Mouse (Mus musculus) thymus, postnatal 4 days (tissue): ENCODE measurements around the gene Cyp26a1.

Experiments used
- DNase-seq: peaks from one replicate; pipeline ENCODE4 v3.0.0; 2021

Gene Cyp26a1

DNA sequence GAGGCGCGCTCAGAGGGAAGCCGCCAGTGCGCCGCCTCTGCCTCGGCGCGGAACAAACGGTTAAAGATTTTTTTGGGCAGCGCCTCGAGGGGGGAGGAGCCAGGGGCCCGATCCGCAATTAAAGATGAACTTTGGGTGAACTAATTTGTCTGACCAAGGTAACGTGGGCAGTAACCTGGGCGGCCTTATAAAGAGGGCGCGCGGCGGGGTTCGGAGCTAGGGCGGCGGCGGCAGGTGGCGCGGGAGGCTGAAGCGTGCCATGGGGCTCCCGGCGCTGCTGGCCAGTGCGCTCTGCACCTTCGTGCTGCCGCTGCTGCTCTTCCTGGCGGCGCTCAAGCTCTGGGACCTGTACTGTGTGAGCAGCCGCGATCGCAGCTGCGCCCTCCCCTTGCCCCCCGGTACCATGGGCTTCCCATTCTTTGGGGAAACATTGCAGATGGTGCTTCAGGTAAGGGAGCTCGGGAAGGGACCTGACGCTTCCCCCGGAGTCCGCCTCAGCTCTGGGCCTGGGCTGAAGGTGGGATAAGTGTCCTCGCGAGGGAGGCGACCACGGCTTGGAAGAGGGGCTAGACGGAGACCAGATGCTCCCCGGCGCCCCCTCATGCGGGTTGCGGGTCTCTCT, at the start of gene Cyp26a1:
Gene Cyp26a1, plus strand, starts transcription at position 148 of the 622 bp plus-strand sequence.
- DNase-seq = peak; percentile 21

DNA sequence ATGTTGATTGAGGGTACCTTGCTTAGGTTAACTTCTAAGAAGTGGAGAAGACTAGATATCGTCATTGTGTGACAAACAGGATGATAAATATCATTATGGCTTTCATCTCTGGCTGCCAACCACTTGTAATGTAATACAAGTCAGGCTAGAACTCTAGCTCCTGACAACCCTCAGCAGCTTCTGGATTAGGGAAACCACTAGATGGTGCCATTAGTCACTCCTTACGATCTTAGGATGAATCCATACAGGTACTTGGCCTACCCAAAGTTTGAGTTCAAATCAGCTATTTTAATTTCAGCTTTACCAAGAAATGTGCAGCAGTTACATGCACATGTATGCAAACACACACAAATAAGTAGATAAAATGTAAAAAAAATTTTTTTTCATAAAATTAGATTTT, 49.6 kb upstream of the Cyp26a1 start:
- DNase-seq = no peak

DNA sequence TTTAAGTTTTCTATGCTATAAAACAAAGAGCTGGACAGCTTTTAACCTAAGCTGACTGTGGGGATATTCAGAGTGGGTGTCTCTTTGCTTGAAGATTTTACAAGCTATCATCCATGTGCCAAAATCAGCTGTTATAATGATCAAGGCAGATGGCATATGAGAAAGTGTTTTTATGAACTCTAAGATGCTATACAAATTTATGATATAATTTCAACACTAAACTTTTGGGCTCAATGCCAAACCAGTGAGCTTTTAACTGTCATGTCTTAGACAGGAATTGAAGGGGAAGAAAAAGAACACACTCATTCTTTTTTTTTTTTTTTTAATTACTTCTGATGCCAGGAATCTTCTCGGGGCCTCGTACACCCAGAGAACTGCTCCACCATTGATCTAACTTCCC, 47.1 kb upstream of the Cyp26a1 start:
- DNase-seq = no peak

DNA sequence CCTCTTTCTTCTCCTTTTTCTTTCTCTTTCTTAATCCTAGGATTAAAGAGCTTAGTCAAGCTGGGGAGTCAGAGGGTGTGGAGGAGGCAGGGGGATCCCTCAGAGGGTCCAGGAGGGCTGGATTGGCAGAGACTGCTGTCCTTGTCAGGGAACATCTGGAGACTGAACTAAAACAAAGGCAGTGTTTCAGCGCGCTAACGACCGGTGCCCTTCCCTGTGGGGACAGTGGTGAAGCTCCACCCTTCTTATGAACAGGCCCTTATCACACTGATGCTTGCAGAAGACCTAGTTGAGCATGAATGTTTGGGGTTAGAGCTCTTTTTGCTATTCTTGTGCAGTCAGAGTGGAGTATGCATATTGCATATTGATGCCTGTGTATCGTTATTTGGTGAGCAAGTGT, 43.6 kb upstream of the Cyp26a1 start:
- DNase-seq = no peak

DNA sequence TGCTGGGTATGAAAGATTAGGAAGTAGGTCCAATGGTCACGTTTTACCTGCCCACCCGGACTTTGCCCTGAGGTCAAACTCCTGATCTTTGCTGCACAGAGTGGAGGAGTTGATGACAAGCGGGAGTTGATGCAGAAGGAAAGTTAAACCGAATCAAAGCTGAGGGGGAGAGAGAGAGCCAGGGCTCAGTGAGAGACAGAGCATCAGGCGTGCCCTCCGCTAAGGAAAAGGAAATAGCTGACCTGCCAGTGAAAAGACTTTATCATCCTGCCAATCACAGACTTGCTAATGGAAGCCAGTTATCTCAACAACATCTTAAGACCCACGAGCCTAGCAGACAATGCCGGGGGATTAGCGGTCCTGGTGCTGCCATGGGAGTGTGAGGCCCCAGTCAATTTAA, 41.2 kb upstream of the Cyp26a1 start:
- DNase-seq = no peak

DNA sequence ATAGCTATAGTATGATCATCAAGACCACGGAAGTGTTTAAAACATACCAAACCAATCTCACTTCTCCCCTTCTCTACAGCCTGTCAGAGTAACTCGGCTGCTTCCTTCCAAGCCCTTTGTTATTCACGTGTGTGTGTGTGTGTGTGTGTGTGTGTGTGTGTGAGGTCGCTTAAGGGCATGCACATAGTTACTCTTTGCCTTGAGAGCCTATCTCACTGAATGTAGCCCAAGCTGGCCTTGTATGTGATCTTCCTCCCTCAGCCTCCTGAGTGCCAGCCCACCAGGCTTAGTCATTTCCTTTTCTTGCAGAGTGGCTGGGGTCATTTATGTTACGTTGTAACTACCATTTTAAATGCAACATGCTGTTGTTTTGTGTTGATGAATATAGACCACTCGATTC, 32.3 kb upstream of the Cyp26a1 start:
- DNase-seq = no peak

DNA sequence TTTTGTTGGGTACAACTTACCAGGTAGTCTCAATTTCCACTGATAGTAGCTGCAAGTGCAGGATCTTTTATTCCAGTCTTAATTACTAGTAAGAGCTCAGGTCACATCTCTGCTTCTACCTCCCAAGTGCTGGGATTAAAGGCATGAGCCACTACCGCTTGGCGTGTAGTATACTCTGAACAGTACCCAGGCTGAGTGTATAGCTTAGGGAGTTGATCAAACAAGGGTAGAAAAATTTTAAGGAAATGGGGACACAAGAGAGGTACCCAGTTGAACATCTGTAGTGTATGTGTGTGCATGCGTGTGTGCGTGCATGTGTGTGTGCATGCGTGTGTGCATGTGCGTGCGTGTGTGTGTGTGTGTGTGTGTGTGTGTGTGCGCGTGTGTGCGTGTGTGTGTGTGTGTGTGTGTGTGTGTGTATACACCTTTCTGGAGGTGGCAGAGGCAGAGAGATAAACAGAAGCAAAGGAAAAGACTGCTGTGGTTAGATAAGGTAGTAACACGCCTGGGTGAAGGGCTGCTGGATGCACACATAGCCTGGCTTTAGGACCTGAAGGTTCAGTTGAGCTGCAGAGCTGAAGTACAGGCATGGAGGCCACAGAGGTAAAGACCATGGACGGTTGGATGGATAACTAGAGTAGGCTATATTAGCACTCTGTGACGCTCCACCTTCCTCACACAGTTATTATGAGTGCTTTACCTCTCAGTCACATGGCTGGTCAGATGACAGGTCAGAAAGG, 29.6 kb upstream of the Cyp26a1 start:
- no peak for DNase-seq

DNA sequence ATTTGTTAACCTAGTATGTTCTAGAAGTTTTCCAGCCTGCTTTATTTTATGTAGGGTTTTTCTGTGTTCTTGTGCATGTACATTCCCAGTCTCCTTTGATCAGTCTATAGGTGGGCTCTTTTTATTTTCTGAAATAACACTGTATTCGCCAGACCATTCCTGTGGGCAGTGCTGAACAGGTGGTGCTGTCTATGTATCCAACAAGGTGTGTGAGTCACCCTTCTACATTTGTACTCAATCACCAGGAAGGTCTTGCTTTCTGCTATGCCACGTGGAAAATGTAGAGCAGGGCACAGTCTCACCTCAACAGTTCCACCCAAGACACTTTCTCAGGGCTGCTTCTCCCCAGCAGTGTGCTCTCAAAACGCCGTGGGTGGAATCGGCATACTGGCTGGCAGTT, 28.9 kb upstream of the Cyp26a1 start:
- no peak for DNase-seq

DNA sequence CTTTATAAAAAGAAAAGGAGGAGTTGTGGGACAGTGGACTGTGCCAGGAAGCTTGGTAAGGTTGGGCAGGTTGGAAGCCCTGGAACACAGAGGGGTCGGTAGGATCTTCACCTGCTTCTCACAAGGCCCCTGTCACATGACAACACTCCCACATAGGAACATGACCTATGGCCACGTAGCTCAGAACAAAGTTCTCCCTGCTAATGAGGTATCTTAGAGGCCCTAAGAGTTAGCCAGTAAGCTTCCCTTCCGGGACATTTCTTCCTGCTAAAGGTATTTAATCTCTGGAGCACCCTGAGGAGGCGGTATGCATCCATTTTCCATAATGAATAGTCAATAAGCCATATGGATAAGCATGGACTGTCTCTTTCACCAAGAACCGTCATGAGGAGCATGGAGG, 28.1 kb upstream of the Cyp26a1 start:
- no peak for DNase-seq

DNA sequence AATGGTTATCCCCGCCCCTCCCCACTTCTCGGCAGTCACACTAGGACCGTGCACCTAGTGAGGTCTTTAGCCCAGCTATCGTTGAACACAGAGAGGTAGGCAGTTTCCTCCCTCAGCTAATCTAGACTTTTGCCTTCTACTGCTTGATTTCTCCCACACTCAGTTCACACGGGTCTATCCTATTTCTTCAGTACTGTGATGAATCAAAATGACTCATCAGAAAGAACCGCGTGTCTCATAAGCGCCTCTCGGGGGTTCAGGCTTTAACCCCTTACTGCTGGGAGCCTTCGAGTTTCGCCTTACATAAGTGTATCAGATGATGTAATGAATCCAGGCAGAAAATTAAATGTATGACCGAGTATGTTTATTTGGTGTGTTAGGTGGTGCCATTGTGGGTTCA, 24.2 kb upstream of the Cyp26a1 start:
- DNase-seq = no peak

DNA sequence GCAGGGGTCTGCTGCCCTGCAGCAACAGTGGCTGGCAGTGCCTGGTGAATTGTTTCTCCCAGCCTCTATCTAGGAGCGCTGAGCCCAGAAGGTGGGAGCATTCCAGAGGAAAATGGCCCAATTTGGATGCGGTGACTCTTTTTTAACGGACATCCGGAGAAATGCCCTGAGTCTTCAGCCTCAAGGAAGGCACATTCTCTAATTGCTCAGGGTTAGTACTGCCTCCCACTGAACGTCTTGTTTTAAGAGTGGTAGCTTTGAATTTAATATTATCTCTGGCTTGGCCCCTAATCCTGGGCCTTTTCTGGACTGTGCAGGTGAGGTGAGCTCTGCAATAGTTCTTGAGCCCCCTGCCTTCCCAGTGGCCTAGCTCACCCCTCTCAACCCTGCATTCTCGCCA, 12.3 kb upstream of the Cyp26a1 start, which contains the start of gene Cyp26c1:
Gene Cyp26c1, plus strand, starts transcription at position 301 of the 400 bp plus-strand sequence.
- DNase-seq = no peak

DNA sequence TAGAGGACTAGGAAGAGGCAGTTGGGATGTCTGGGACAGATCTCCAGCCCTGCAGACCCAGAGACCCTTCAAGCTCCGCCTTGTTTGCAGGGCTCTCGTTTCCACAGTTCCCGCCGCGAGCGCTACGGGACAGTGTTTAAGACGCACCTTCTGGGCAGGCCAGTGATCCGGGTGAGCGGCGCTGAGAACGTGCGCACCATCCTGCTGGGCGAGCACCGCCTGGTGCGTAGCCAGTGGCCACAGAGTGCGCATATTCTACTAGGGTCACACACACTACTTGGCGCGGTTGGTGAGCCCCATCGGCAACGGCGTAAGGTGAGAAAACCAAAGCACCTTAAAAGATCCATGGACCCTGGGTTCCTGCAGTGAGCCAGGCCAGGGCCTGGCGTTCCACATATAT, 11.3 kb upstream of the Cyp26a1 start:
- DNase-seq = no peak

DNA sequence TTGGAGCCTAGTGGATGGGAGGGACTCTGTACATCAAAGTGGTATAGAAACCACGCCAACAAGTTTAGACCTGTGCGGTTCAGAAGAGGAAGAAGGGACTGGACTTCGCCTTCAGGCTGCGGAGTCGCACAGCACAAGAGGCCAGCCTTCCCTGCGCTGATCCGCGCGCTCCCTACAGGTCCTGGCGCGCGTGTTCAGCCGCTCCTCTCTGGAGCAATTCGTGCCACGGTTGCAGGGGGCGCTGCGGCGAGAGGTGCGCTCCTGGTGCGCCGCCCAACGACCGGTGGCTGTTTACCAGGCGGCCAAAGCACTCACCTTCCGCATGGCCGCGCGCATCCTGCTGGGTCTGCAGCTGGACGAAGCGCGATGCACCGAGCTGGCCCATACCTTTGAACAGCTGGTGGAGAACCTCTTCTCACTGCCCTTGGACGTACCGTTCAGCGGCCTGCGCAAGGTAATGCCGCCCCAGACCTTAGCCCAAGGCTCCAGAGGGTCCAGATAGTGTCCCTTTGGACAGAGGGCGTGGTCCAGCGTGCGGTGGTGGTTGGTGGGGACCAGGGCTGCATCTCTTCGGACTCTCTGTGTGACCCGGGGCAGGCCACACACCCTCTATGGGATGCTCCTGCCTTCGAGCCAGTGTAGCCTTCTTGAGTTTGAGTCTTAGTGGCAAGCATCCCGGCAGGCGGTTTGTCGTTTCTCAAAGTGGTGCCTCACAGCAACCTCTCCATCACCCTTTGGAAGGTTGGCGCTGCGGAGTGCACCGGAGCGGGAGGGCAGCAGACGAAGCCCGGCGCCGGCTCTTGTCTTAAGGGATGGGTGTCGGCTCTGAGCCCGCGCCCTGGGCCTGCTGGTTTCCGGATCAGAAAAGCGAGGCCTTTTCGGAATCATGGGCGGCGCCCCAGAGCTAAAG, 10.4 kb upstream of the Cyp26a1 start:
- DNase-seq = peak; percentile 51

DNA sequence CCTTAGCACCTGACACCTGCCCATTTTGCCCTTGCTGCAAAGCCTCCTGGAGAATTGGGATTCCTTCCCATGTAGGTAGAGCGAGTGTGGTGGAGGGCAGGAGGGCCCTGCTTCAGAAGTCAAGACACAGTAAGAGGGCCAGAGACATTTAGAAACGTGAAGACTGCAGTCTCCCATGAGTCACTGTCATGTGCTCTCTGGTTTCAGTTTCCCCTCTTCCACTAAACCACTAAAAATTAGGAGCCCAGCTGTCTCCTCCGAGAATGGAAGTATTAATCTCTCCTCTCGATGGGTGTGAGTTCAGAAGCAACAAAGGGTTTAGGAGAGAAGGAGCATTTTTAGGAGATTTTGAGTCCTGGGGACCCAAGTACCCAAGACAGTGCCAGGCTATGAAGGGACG, 8.1 kb upstream of the Cyp26a1 start:
- DNase-seq = no peak

DNA sequence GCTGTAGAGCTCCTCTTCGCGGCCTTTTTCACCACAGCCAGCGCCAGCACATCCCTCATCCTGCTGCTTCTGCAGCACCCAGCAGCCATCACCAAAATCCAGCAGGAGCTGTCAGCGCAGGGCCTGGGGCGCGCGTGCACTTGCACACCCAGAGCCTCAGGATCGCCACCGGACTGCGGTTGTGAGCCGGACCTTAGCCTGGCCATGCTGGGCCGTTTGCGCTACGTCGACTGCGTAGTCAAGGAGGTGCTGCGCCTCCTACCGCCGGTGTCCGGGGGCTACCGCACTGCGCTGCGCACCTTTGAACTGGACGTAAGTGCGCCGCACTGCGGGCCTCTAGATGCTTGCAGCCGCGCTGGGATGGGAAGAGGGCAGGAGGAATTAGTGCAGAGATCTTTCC, 6.9 kb upstream of the Cyp26a1 start:
- no peak for DNase-seq

DNA sequence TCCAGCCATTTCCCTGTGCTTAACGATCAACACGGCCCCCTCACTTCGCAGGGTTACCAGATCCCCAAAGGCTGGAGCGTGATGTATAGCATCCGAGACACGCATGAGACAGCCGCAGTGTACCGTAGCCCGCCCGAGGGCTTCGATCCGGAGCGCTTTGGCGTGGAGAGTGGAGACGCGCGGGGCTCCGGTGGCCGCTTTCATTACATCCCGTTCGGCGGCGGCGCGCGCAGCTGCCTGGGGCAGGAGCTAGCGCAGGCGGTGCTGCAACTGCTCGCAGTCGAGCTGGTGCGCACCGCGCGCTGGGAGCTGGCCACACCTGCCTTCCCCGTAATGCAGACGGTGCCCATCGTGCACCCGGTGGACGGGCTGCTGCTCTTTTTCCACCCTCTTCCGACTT, 4.7 kb upstream of the Cyp26a1 start:
- peak; percentile 60 for DNase-seq

DNA sequence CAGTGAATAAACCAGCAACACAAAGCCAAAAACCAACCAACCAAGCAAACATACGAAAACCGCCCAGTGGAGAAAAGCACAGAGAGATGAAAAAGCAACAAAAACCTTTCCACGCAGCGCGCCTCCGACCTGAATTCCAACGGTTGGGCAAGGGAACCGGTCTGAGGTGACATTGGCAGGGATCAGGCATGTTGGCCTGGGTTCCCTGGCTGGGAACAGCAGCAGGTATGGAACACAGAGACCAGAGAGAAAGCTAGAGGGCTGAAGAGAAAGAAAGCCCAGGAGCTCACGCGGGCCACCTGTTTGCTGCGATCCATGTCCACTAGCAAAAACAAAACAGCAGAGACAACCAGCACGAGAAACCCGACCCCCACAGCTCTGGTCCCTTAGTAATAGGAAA, 2.5 kb upstream of the Cyp26a1 start:
- no peak for DNase-seq

DNA sequence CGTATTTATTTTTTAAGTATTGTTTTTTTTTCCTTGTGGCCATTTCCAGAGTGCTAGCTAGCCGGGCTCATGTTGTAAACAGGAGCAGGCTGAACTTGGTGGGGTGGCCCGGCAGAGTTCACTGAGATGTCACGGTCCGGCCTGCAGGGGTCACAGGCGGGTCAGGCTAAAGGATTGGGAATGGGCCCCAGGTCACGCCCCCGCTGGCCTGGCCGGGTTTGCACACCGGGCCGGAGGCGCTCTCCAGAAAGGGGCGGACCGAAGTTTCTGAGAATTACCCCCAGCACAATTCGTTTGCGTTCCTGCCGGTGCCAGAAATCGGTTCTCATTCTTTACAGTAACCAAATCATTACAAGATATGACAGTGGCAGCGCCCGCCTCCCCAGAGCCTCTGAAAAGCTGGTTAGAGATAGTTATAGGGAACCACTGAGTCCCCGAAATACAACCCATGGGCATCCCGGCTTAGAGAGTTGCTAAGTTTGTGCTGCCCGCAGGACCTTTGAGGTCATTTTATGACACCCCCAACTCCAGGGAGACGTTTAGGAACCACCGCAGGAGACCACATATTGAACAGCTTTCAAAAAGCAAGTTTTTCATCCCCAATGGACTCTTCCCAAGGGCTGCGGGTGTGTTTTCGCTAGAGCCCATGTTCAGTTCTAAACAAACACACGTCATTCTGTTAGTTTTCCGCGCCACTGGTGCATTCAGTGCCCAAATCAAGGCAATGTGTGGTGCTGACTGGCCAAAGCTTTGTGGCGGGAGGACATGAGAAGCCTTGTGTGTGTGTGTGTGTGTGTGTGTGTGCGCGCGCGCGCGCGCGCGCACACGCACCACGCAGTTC, 1.6 kb upstream of the Cyp26a1 start:
- DNase-seq = no peak

DNA sequence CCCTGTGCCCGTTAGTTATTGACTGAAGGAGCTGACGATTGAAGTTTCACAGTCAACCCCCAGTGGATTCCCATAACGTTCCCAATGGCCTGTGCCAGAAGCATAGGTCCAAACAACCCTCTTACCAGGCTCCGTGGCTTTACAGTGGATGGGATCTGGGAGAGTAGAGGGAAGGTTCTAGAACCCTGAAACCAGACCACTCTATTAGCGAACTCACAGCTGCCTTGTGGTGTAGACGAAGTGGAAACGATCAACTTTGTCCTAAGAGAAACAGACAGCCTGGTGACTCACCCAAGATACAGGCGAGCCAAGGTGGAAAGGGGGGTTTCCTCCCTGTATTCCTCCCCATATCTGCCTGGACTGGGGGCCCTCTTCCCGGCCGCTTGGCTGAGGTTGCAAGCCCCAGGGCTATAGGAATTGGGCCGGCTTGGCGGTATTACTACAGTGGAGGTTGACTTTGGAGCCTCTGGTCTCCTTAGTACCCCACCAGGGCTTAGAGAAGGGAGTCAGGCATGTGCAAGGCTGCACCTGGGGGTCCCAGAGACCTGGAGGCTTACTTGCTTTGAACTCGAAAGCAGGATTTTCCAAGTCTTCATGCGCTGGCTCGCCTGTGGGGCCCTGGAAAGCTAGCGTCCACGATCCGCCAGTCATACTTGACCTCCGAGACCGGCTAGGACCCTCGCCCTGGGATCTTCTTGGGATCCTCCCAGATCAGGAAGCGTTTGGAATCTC, 829 bp upstream of the Cyp26a1 start:
- DNase-seq = no peak

DNA sequence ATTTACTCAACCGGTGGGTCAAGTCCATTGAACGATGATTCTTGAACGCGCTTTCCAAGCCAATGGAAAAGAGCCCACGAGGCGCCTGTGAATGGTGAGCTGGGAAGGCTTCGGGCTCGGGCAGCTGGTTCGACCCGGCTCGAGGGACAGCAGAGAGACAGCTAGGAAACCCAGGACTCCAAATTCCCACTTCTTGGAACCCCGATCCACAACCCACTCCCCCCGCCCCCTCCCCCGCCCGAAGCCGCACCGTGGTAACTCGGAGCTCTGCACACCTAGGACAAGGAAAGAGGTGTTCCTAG, 312 bp upstream of the Cyp26a1 start:
- no peak for DNase-seq

DNA sequence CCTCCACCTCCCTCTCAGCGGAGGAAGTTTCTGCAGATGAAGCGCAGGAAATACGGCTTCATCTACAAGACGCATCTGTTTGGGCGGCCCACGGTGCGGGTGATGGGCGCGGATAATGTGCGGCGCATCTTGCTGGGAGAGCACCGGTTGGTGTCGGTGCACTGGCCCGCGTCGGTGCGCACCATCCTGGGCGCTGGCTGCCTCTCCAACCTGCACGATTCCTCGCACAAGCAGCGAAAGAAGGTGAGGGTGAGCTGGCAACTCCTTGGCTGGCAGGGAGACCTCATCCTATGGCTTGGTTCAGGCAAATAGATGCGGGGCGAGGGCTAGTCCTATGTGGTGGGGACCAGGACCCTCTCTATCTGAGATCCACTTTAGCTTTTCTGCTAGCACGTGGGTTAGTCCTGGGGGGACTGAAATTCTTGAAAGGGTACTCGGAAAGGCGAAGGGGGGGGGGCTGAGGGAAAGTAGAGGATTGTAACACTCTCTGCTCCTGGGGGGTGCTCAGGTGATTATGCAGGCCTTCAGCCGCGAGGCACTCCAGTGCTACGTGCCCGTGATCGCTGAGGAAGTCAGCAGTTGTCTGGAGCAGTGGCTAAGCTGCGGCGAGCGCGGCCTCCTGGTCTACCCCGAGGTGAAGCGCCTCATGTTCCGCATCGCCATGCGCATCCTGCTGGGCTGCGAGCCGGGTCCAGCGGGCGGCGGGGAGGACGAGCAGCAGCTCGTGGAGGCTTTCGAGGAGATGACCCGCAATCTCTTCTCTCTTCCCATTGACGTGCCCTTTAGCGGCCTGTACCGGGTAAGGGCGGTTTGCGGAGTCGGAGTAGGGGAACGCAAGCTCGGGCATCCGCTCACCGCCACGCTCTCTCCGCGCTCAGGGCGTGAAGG, 919 bp downstream of the Cyp26a1 start:
- DNase-seq = no peak
